Mouse (Mus musculus) ovary, adult 18-20 months (tissue): ENCODE results near the gene Psen2.

Experiments
- DNase-seq: peaks from one replicate; pipeline ENCODE4 v3.0.0; 2022; ENCODE audit warnings: low spot score, mixed read lengths

Psen2 gene

GRCm38 (mm10) chr1:180274725-180275308 is 11.6 kb upstream of the Psen2 start:
- DNase-seq, result no peak

- DNase-seq, result no peak
Measured at GRCm38 (mm10) chr1:180269033-180269432, 5.8 kb upstream of the Psen2 start.

- peak; percentile 72 for DNase-seq
Measured at GRCm38 (mm10) chr1:180268249-180269031, 5.2 kb upstream of the Psen2 start.

GRCm38 (mm10) chr1:180267151-180267550 is 3.9 kb upstream of the Psen2 start:
- no peak for DNase-seq

- DNase-seq, result no peak
Measured at GRCm38 (mm10) chr1:180265399-180265798, 2.2 kb upstream of the Psen2 start.

GRCm38 (mm10) chr1:180264851-180265250 is 1.6 kb upstream of the Psen2 start:
- no peak for DNase-seq

GRCm38 (mm10) chr1:180264389-180264788 is 1.2 kb upstream of the Psen2 start:
- DNase-seq, result no peak

- no peak for DNase-seq
Measured at GRCm38 (mm10) chr1:180261857-180262570, 1.2 kb downstream of the Psen2 start.

GRCm38 (mm10) chr1:180261415-180261814 is 1.8 kb downstream of the Psen2 start:
- no peak for DNase-seq

- no peak for DNase-seq
Measured at GRCm38 (mm10) chr1:180260886-180261285, 2.4 kb downstream of the Psen2 start.

GRCm38 (mm10) chr1:180259753-180260152 is 3.5 kb downstream of the Psen2 start:
- DNase-seq, result no peak

GRCm38 (mm10) chr1:180257446-180257845 is 5.8 kb downstream of the Psen2 start:
- no peak for DNase-seq

- DNase-seq, result no peak
Measured at GRCm38 (mm10) chr1:180256866-180257265, 6.4 kb downstream of the Psen2 start.

- peak; percentile 91 for DNase-seq
Measured at GRCm38 (mm10) chr1:180256138-180256674, 7.0 kb downstream of the Psen2 start.

- DNase-seq, result no peak
Measured at GRCm38 (mm10) chr1:180255294-180256117, 7.7 kb downstream of the Psen2 start.

- DNase-seq, result no peak
Measured at GRCm38 (mm10) chr1:180254316-180254715, 8.9 kb downstream of the Psen2 start.

GRCm38 (mm10) chr1:180252656-180253190 is 10.5 kb downstream of the Psen2 start:
- no peak for DNase-seq

- DNase-seq, result no peak
Measured at GRCm38 (mm10) chr1:180251176-180252048, 11.8 kb downstream of the Psen2 start.

- DNase-seq, result no peak
Measured at GRCm38 (mm10) chr1:180250441-180250830, 12.8 kb downstream of the Psen2 start.

- peak; percentile 68 for DNase-seq
Measured at GRCm38 (mm10) chr1:180249666-180250440, 13.4 kb downstream of the Psen2 start.
